Comparison of ENCODE assay signal across 8 mouse cellular contexts in genomic region chr9:107985131-107986119, GRCm38 (mm10). TPM values are rescaled to one million over a fixed set of nuclear protein-coding genes. Genes with fewer than 3 reads are reported as not detected.
DNase-seq lines count a peak whose midpoint lies in the region; ATAC-seq and TF ChIP-seq lines count a peak whose summit lies in the region.

Inka1 (minus strand) TSS chr9:107985879.

- peaks cover 13% of the 10 kb centered on the region for H3K4me1 ChIP-seq in embryonic facial prominence, embryonic 11.5 days (ENCODE audit: control insufficient read depth, insufficient read depth, low read length)
- 0 out of 2 replicates have a peak, but pooled peaks cover 2% of the 10 kb centered on the region for H3K4me1 ChIP-seq in intestine, postnatal 0 days (replicated peaks; ENCODE audit: control insufficient read depth, insufficient read depth, low read length)
- peaks cover 66% of the 10 kb centered on the region for H3K4me1 ChIP-seq in limb, embryonic 12.5 days (replicated peaks)
- peaks cover 33% of the 10 kb centered on the region for H3K4me1 ChIP-seq in midbrain, embryonic 13.5 days (replicated peaks)

- peak within 1 kb of the TSS; percentile 83 for H3K9ac ChIP-seq in embryonic facial prominence, embryonic 11.5 days (replicated peaks; ENCODE audit: low read length)
- H3K9ac ChIP-seq in intestine, postnatal 0 days (ENCODE audit: low read depth, low read length), result peak within 1 kb of the TSS; percentile 50
- H3K9ac ChIP-seq in limb, embryonic 12.5 days (replicated peaks), result peak within 1 kb of the TSS; percentile 91
- peak within 1 kb of the TSS; percentile 71 for H3K9ac ChIP-seq in midbrain, embryonic 13.5 days (replicated peaks)

- ATAC-seq in embryonic facial prominence, embryonic 11.5 days (replicated peaks; ENCODE audit: insufficient number of reproducible peaks, low FRiP score, low TSS enrichment, low read depth), result peak; percentile 50
- peak; percentile 41 for ATAC-seq in granulocyte monocyte progenitor cell, adult 5-6 weeks (replicated peaks; ENCODE audit: poor library complexity, severe bottlenecking)
- ATAC-seq in intestine, postnatal 0 days, result peak; percentile 53
- ATAC-seq in limb, embryonic 12.5 days (ENCODE audit: insufficient number of reproducible peaks, insufficient read depth, low FRiP score, low TSS enrichment, low read depth), result peak; percentile 43
- ATAC-seq in midbrain, embryonic 13.5 days, result peak; percentile 79

- H3K27ac ChIP-seq in embryonic facial prominence, embryonic 11.5 days (replicated peaks; ENCODE audit: low read depth, low read length), result peak within 1 kb of the TSS; percentile 100
- peak within 1 kb of the TSS; percentile 75 for H3K27ac ChIP-seq in intestine, postnatal 0 days (ENCODE audit: low read depth, low read length)
- peak within 1 kb of the TSS; percentile 100 for H3K27ac ChIP-seq in limb, embryonic 12.5 days
- peak within 1 kb of the TSS; percentile 16; the same call in 1 of the 2 replicates for H3K27ac ChIP-seq in midbrain, embryonic 13.5 days

- DNase-seq in layer of hippocampus, adult 11-12 months (ENCODE audit: low spot score), result peak; percentile 83
- DNase-seq in layer of hippocampus, adult 9-10 months (ENCODE audit: low spot score), result no peak
- peak; percentile 97 for DNase-seq in embryonic facial prominence, embryonic 11.5 days (ENCODE audit: low spot score)
- DNase-seq in spleen, adult 18-20 months, result peak; percentile 88 to 95

- peak within 1 kb of the TSS; percentile 73 for H3K4me3 ChIP-seq in embryonic facial prominence, embryonic 11.5 days (ENCODE audit: low read depth, low read length)
- H3K4me3 ChIP-seq in intestine, postnatal 0 days (ENCODE audit: low read depth, low read length), result peak within 1 kb of the TSS; percentile 61
- H3K4me3 ChIP-seq in limb, embryonic 12.5 days (replicated peaks), result peak within 1 kb of the TSS; percentile 77
- peak within 1 kb of the TSS; percentile 63 for H3K4me3 ChIP-seq in midbrain, embryonic 13.5 days (replicated peaks)

- H3K4me2 ChIP-seq in embryonic facial prominence, embryonic 11.5 days (ENCODE audit: low read depth, low read length), result peak within 1 kb of the TSS; percentile 76
- H3K4me2 ChIP-seq in intestine, postnatal 0 days (replicated peaks; ENCODE audit: low read depth), result peak within 1 kb of the TSS; percentile 84
- peak within 1 kb of the TSS; percentile 98 for H3K4me2 ChIP-seq in limb, embryonic 12.5 days
- peak within 1 kb of the TSS; percentile 76 for H3K4me2 ChIP-seq in midbrain, embryonic 13.5 days (replicated peaks)

- H3K36me3 ChIP-seq in embryonic facial prominence, embryonic 11.5 days (replicated peaks; ENCODE audit: control insufficient read depth, insufficient read depth, low read depth, low read length), result no peaks in the 10 kb centered on the region
- H3K36me3 ChIP-seq in intestine, postnatal 0 days (ENCODE audit: control insufficient read depth, insufficient read depth), result peaks cover 12% of the 10 kb centered on the region
- peaks cover 10% of the 10 kb centered on the region for H3K36me3 ChIP-seq in limb, embryonic 12.5 days
- no peaks in the 10 kb centered on the region for H3K36me3 ChIP-seq in midbrain, embryonic 13.5 days

- H3K27me3 ChIP-seq in embryonic facial prominence, embryonic 11.5 days (ENCODE audit: control insufficient read depth, insufficient read depth, low read length), result no peaks in the 10 kb centered on the region
- no peaks in the 10 kb centered on the region for H3K27me3 ChIP-seq in intestine, postnatal 0 days (replicated peaks; ENCODE audit: control insufficient read depth, insufficient read depth, low read length)
- H3K27me3 ChIP-seq in limb, embryonic 12.5 days, result no peaks in the 10 kb centered on the region
- H3K27me3 ChIP-seq in midbrain, embryonic 13.5 days, result peaks cover 25% of the 10 kb centered on the region

- TF ChIP-seq CTCF in intestine, postnatal 0 days (IDR thresholded peaks at IDR 0.05; ENCODE audit: low read depth), result peak; percentile 20; the same call in 1 of the 2 replicates

- under 1% methylated on average over 57 of the region's 58 CpGs for WGBS in embryonic facial prominence, embryonic 11.5 days
- 2% methylated on average over 58 of the region's 58 CpGs for WGBS in intestine, postnatal 0 days
- WGBS in limb, embryonic 12.5 days, result under 1% methylated on average over 58 of the region's 58 CpGs
- under 1% methylated on average over 58 of the region's 58 CpGs for WGBS in midbrain, embryonic 13.5 days

- no peaks in the 10 kb centered on the region for H3K9me3 ChIP-seq in embryonic facial prominence, embryonic 11.5 days (replicated peaks; ENCODE audit: control insufficient read depth, low read length)
- no peaks in the 10 kb centered on the region for H3K9me3 ChIP-seq in intestine, postnatal 0 days (ENCODE audit: control insufficient read depth)
- H3K9me3 ChIP-seq in limb, embryonic 12.5 days, result no peaks in the 10 kb centered on the region
- no peaks in the 10 kb centered on the region for H3K9me3 ChIP-seq in midbrain, embryonic 13.5 days

RNA-seq across cellular contexts. Expression of gene Inka1, which starts in this region (rescaled TPM):
- 101 and 108 TPM in 2 replicates for polyA plus RNA-seq in embryonic facial prominence, embryonic 11.5 days (2014; fragmentation: Nextera tagmentation; extraction: Ambion mirVana)
- 16.7 and 29.9 TPM in 2 replicates for total RNA-seq in granulocyte monocyte progenitor cell, adult 5-6 weeks (2014; fragmentation: Nextera tagmentation)
- total RNA-seq in granulocyte monocyte progenitor cell, adult 5-6 weeks (2017), result 18.6 and 23.2 TPM in 2 replicates
- 17.3 and 19.4 TPM in 2 replicates for polyA plus RNA-seq in intestine, postnatal 0 days (2015; fragmentation: Nextera tagmentation; extraction: Ambion mirVana)
- 133 and 138 TPM in 2 replicates for polyA plus RNA-seq in limb, embryonic 12.5 days (2016; fragmentation: Nextera tagmentation; extraction: Ambion mirVana)
- 13.2 and 13.5 TPM in 2 replicates for polyA plus RNA-seq in midbrain, embryonic 13.5 days (2015; fragmentation: Nextera tagmentation; extraction: Ambion mirVana)

Comparison
In these comparisons a context has a peak if more than half of its experiments do, and no peak if none do; other contexts are left out.
1. H3K27ac ChIP-seq: peak in every context shown above with its lines; median percentile 100 in embryonic facial prominence, embryonic 11.5 days; 100 in limb, embryonic 12.5 days; 75 in intestine, postnatal 0 days; 16 in midbrain, embryonic 13.5 days.